Mouse (Mus musculus) adrenal gland, adult 8-10 months (tissue): ENCODE measurements at regions not wholly inside any gene's neighbourhood (a gene's known extent, or its start where the extent isn't known, plus 50 kb on each side); places are given as distances from the start of the nearest gene placed in this dataset.

ENCODE experiments used
- DNase-seq: peaks from one replicate; pipeline ENCODE4 v3.0.0; 2022

DNA sequence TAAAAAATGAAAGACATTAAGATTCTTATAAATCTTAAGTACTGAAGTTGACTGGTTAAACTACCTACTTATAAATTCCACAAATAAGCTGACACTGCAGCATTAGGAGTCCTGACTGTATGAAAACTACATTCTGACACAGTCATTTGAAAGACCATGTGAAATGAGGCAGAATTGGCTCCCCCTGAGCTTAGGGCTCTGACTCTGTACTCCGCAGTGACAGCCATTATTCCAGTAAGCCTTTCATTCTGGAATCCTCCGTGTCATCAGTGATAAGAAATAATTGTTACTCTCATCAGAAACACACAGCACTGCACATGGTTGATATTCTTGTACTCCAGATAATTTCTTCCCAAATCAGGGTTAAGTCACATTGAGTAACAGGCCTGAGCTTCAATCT, 610.3 kb upstream of the Cox7c start:
- DNase-seq, result no peak

DNA sequence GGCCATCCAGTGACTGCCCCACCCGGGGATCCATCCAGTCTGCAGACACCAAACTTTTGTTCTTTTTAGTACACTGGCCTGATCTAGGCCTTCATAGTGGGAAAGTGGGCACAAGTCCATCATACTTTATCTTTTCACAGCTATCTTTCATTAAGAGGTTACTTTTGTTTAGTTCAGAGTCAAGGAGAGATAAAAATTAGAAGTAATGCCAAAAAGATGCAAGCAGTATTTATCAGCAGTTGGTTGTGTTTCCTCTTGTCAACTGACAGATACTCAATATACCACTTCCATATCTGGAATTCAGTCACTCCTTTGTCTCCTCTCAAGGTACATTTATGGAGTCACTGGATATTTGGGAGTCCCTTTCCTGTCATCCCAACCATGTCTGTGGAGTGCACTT, 575.1 kb upstream of the Cox7c start:
- no peak for DNase-seq

DNA sequence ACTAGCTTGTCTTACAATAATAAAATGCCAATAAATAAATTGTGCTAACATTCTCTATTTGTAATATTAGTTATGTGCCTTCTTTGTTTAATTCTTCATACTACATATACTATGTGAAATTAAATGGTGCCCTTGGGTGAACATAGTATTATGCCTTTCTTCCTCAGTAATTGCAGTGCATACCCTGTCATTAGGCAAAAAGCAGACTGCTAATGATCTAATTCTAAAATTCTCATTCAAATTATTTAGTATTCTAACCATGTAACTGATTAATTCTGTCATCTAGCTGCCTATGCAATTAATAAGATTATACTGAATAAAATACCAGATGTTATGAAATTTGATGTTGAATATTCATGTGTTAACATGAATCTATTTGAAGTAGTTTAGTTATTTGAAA, 555.3 kb upstream of the Cox7c start:
- DNase-seq, result no peak

DNA sequence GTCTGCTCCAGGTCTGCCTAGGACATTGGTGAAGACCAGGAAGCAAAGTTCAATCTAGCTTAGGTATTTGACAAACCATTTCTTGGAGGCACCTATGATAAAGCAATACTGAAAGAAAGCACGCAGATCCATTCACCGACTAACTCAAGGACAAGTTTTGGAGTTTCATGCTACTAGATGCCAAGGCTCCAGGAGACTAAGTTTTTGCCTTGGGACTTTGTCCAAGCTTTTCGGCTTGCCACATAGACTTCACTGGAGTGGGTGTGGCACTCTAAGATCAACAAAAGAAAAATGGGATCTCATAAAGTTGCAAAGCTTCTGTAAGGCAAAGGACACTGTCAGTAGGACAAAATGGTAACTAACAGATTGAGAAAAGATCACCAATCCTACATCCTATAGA, 548.4 kb upstream of the Cox7c start:
- peak; percentile 42 for DNase-seq

DNA sequence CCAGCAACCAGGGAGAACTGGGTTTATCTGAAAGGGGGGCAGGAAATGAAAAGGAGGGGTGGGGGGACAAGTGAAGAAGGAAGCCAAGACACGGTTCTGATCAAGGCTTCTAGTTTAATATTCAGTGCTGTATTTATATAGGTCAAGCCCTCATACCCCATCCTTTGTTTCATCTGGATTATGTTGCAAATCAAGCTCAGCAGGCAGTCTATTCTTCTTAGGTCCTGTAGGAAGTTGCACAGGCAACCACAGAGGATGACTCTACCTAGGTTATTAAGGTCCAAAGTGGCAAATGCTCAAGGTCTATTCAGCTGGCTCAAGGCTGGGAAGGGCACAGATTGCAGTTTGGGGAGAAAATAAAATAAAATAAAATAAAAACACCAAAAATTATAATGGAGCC, 525.2 kb upstream of the Cox7c start:
- DNase-seq, result no peak

DNA sequence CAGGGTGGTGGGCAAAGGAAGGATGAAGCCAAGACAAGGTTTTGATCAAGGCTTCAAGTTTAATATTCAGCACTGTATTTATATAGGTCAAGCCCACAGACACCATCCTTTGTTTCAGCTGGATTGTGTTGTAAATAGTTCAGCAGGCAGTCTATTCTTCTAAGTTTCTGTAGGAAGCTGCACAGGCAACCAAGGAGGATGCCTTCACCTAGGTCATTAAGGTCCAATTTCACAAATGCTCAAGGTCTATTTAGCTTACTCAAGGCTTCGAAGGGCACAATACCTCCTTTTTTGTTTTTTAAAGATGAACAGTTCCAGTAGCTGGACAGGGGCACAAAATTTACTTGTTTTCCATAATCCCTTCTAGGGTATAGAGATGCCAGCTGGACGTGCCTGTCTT, 508.9 kb upstream of the Cox7c start:
- no peak for DNase-seq
